Mouse (Mus musculus) spleen, adult 10 weeks (tissue): ENCODE results near the gene Trappc12. TPM values are rescaled to one million over a fixed set of nuclear protein-coding genes. Genes with fewer than 3 reads are reported as not detected.

Experiments used
- polyA plus RNA-seq: library from polyadenylated mRNA; stranded (reverse); fragments of 350-450 nt; fragmentation: Illumina TruSeq; extraction: RNeasy Lipid Tissue Mini Kit (QIAGEN cat#74804); gene quantifications from one replicate; pipeline ENCODE4 v1.2.3, GENCODE M21; 2015; ENCODE audit warnings: low replicate concordance; ENCODE audit not compliant: insufficient read depth

The Trappc12 gene
- polyA plus RNA-seq = 29.5 TPM

DNA sequence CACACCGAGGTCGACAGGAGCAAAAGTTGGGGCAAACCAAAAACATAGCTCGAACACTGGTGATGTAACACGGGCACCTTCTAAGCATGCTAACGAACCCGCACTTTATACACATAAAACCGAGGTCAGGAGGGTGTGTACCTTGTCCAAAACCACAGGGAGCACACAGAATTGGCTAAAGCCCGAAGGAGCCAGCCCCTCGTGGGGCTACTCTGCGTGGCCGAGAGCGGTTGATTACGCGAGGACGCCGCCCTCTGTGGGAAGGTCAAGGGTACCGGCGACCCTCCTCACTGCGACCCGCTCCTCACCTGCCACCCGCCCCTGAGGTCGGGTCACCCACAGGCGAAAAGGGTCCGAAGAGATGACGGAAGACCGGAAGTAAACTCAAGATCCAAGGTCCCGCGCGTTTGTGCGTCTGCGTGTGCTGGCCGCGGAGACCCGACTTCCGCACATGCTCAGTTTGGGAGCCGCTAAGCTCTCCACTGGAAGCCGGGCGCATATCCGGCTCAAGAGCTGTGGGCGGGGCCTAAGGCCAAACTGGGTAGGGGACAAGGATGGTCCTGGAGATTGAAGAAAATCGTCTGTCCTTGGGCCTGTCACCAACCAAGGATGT is at the start of gene Trappc12:
Gene Trappc12 (minus strand): TSS at position 452 of the 613 bp plus-strand sequence.

DNA sequence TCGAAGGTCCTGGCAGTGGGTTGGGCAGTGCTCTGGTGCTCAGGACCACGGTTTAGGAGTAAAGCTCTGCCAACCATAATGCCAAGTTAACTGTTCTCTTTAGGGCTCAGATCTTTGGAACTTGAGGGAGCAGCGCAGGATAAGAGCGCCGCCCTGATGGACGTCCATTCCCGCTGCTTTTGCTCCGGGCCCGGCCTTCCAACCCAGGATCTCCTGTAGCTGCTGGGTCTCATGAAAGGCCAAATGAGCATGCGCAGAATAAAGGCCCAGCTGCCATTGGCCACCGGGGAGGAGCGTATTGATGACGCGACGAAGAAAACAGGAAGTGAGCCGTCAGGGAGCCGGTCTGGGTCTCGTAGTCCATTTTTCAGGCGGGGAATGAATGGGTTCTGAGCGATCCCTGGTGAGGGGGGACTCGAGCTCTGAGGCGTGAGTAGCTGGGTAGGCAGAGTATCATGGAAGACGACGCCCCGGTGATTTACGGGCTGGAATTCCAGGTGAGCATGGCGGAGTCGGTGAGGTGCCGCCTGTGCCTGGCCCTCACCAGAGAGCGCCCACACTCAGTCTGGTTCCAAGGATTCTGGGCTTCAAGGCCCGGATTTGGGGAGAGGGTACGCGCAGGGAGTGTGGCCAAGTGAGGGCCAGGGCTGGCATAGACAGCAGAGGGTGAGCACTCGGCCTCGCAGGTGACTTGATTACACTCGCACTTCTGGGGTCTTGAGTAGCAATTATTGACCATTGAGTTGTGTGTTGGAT is 1.4 kb upstream of the Trappc12 start, which contains the start of gene Eipr1:
Gene Eipr1 (plus strand): TSS at position 296 of the 756 bp plus-strand sequence.

DNA sequence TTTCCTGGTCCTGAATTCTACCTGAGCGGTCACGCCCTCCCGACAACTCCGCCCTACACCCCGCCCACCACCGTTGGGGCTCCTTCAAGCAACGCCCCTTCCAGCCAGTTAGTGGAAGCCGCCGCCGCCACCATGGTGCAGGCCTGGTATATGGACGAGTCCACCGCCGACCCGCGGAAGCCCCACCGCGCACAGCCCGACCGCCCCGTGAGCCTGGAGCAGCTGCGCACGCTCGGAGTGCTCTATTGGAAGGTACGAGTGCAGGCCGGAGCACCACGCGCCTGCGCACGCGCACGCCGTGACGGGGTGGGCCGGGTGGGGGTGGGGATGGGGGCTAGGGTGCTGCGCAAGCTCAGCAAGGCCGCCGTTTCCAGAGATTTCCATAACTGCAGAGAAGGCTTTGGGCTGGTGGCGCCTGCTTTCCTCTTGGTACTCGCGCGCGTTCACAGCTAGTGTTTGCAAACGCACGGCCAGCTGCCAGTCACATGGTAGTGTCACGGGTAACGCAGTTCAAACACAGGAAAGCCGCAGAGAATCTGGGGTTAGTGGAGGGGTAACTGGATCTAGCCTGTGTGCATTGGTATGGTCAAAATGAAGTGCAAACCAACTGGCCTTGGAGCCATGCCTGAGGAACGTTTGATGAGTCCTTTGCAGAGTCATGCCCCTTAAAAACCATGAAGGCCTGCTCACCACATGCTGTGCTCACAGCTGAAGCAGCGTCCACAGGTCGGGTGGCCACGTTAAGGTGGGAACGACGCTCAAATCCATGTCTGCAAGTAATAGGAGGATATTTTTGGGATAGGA is 74.9 kb downstream of the Trappc12 start, which contains the start of gene Adi1:
Gene Adi1 (plus strand): TSS at position 111 of the 804 bp plus-strand sequence.

DNA sequence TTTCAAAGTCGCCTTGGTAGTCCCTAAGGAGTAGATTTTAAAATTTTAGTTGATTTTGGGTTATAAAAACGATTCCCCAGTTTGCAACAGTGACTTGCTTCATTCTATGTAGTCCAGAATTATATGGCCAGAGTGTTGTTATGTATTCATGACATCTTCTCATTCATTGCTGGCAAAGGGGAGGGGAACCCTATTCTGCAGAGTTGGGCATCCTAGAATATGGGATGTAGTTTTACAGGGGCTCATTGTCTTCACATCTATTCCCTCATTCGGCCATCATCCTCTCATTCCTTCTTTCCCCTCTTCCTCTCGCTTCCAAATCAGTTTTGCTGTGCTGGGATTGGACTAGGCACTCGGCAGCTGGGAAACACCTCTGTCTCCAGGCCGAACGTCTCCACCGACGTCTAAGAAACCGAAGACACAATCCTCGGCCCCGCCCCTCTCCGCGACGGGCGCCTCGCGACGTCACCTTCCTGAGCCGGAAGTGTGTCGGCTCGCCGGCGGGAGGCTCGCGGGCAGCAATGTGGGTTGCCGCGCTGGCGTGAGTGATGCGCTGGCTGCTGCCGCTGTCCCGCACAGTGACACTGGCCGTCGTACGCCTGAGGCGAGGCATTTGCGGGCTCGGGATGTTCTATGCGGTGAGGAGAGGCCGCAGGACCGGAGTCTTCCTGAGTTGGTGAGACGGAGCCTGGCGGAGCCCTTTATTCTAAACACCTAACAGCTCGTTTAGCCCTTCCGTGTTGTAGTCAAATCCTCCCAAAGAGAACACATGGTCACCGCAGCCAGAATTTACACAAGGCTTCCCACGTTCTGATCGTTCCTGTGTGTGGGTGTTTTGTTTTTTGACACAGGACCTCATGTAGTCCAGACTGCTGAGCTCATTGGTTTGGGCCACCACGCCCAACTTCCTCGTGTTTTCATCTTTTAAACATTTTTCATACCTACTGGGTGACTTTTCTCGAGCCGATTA is 100.8 kb downstream of the Trappc12 start, which contains the start of gene Rnaseh1:
Gene Rnaseh1 (plus strand): TSS at position 462 of the 970 bp plus-strand sequence.

Other genes starting within 250 kb of the Trappc12 start
- 0.22 TPM for gene Dcdc2c, start 198.1 kb downstream of the Trappc12 start, polyA plus RNA-seq
- not detected for gene Allc, start 167.9 kb downstream of the Trappc12 start, polyA plus RNA-seq
- gene Colec11, start 127.1 kb downstream of the Trappc12 start, polyA plus RNA-seq = 0.55 TPM
- gene Rps7, start 114.5 kb downstream of the Trappc12 start, polyA plus RNA-seq = 2,806 TPM
- gene Rnaseh1, start 100.9 kb downstream of the Trappc12 start, polyA plus RNA-seq = 13.2 TPM
- 57.2 TPM for gene Adi1, start 75.2 kb downstream of the Trappc12 start, polyA plus RNA-seq
- 19.2 TPM for gene Eipr1, start 1.3 kb upstream of the Trappc12 start, polyA plus RNA-seq